Mouse (Mus musculus): ENCODE measurements at regions not wholly inside any gene's neighbourhood (a gene's known extent, or its start where the extent isn't known, plus 50 kb on each side); places are given as distances from the start of the nearest gene placed in this dataset.

GRCm38 (mm10) chr3:104274084-104274483 lies 53.9 kb upstream of the Magi3 start:
- no peak for TF ChIP-seq POLR2A (IDR thresholded peaks at IDR 0.05; ENCODE audit: control insufficient read depth, extremely low read depth, insufficient read depth, low read length, poor library complexity)
- TF ChIP-seq CTCF (IDR thresholded peaks at IDR 0.05; ENCODE audit: borderline replicate concordance, control insufficient read depth, extremely low read depth, insufficient read depth, low read length, poor library complexity), result no peak

All from thymus, adult 2 months (tissue).